Mouse (Mus musculus) thymus, postnatal 36 days (tissue): Measurements from ENCODE around the gene Ldhb.
A peak's percentile ranks its signal among the peaks of the same experiment; 100 is the strongest.

Experiments
- DNase-seq, 2 experiments: peaks; one replicate each; pipeline ENCODE4 v3.0.0; 2022; ENCODE audit warnings: mixed read lengths in 2 of 2

The Ldhb gene

DNA sequence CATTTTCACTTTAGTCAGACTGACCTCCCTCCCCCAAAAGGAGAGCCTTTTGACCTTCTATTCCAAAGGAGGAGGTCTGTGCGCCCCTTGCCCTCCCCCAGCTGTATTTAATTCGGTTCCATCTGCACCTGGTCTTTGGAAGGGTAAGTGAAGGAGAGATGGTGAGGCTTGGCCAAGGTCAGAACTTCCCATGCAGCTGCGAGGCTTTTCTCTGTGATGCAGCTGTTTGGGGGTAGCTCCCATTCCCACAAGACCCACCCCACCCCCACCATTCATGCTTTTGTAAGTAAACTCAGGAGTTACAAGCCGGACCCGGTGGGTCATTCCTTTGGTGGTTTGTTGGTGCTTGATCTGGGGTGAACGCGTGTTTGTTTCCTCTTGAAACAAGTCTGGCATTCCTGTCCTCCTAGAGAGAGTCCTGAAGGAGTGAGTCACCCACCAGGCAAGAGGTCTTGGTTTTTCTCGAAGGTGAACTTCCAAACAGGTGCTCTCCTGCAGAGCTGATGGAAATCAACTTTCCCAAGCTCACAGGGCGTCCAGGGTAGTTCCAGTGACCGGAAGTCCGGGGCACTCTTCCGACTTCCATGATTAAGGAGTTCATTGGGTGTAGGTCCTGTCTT is 3.9 kb upstream of the Ldhb start:
- DNase-seq: peak; percentile 22 to 49

DNA sequence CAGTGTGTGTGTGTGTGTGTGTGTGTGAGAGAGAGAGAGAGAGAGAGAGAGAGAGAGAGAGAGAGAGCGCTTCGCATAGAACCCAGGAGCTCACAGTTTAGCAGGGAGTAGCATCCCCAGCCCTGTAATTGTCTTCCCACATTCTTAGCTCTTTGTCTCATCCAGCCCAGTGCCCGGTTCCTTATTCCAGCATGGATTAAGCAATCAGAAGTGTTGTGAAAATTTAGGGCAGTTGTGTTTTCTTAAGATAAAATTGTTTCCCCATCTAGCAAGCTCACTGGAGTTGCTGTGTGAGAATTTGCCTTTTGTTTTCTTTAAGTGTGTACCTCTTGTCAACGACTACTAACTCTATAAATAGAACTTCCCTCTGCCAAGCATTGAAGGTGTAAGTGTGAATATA is 906 bp upstream of the Ldhb start:
- no peak for DNase-seq

DNA sequence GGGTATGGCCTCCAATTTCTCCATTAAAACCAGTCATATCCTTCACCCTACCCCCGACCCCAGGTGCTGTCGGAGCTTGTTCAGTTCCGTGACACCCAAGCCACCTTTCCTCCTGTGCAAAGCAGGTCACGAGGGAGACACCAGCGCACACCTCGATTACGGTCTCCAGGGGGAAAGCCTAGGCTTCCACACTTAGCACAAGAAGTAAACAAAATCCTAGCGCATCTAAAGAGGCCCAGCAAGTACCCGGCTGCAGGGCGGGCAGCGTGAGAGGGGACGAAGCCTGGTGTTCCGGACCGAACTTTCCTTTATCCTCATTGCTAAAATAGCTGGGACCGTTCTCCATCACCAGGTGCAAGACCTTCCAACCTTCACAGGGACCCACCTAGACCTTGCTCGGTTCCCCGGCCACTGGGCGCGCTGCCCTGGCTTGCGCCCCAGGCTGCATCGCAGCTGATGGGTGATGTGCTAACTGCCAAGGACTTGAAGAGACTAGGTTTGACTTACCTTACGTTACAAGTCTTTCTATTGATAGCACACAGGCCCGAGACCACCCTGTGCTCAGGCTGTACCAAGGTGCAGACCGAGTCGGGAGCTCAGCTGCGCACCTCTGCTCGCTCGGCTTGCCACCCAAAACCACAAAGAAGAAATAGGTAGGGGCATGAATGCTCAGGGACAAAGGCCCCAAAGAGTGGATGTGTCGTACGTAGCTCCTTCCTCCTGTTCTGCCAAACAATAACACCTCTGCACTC is 548 bp downstream of the Ldhb start:
- DNase-seq: peak in 1 of 2 experiments; percentile 65

DNA sequence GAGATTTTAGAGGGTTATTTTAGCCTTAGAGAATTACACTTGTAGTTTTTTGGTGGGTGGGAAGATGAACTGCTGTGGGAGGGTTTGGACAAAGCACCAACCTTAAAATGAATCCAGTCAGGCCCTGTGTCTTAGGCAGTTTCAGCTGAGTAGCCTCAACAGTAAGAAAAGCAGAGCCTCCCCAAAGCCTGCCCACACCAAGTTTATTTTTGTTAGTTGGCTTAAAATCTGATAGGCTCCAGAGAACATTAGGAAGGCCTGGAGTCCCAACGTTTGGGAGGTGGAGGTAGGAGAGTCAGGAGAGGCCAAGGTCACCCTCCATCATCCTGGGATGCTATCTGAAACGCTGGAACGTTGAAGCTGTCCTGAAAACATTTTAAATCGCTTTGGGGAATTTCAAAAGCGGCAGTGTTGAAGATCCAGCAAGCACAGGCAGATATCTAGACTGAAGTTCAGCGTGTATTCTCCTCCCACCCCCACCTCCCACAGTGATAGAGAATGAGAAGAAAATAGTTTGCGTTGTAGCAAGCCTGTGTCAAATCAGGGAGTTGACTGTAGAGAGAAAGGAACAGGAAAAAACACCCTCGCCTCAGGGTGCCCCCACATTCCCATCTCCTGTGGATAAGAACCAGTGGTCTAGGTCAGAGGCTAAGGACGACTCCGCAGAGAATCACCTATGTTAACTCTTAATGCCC is 1.3 kb downstream of the Ldhb start:
- no peak for DNase-seq

DNA sequence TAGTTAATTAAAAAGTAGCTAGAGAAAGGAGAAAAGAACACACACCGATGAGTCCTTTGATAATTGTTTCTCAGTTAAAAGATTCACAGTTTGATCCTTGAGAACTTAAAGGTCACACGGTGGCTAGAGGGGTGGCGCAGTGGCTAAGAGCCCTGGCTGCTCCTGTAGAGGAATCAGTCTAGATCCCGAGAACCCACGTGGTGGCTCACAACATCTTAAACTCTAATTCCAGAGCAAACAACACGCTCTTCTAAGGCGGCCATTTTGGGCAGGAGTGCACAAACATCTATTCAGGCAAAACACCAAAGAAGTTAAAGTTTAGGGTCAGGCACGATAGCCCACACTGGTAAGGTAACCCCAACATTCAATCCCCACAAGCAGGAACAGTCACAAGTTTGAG is 4.2 kb downstream of the Ldhb start:
- DNase-seq: no peak

DNA sequence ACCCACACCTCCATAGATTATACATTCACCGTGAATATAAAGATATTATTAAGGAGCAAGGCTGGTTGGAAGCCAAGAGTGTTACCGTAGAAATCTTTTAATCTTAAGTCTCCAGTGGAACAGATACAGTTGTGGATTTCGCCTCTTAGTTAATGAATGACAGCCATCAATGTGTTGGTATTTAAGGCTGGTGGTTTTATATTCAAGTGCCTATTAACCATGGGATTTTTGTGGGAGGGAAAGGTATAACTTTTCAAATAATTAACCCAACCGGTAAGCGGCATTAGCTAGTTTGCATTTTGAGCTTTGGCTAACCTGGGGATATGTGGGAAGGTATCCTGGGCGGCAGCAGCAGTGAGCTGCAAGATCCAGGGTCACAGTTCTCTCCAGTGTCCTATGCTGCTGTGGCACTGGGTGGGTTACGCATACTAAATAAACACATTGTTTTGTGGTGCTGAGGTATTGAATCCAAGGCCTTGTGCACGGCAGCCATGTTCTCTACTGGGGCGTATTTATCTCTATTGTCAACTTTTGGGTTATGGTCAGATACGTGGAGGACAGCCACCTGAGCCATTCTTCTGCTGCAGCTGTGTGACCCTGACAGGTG is 5.1 kb downstream of the Ldhb start:
- no peak for DNase-seq

DNA sequence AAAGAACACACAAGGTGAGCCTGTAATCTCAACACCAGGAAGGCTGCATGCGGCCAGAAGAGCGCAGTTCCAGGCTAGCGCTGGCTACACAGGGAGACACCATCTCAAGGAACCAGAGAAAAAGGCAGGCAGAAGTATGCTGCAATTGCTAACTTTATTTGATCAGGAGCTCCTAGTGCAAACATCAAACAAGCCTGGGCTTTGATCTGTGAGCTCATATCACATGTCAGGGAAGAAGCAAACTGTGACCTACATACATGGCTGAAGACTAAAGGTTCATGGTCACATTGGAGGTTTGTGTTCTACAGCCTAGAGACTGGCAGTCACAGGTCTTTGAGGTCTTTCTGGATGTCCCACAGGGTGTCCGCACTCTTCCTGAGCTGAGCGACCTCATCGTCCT is 17.6 kb downstream of the Ldhb start:
- peak; percentile 32 to 49 for DNase-seq

DNA sequence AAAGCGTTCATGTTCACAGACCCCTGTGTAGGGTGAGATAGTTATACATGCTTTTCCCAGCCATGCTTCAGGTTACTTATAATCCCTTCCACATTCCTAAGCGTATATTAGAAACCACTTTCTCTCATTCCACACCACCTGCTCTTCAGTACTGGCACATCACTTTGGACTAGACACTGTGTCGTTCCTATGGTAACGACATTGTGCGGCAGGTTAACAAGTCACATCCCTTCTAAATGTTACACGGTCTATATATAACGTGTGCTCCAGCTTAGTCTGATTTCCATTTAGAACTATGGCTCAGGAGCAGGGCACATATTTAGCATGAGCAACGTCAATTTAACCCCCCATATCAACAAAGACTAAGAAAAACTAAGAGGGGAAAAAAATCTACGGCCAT is 20.1 kb downstream of the Ldhb start:
- no peak for DNase-seq

DNA sequence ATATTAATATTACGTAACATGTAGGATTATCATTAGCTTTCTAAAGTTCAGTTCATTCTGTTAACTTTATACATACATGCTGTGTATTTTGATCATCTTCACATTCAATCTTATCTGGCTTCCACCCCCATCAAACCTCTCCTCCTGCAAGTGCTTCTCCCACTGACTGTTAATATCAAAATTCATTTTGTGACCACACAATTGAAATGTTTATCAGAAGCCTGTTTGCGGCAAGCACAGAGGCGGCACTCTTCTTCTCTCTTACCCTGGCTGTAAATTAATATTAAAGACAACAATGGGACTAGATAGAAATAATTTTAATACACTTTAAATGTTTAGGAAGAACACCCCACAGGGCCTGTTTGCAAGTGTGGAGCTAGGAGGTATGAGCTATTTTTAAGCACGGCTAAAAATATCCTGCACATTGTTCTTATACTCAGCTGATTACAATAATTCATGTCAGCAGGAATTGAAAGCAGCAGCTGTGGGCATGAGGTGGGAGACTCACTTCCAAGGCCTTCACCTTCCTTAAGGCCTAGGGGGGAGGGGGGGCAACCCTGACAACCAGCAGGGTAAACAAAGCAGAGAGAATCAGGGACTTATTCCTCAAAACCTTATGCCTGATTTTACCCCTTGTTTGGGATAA is 22.2 kb downstream of the Ldhb start:
- no peak for DNase-seq

DNA sequence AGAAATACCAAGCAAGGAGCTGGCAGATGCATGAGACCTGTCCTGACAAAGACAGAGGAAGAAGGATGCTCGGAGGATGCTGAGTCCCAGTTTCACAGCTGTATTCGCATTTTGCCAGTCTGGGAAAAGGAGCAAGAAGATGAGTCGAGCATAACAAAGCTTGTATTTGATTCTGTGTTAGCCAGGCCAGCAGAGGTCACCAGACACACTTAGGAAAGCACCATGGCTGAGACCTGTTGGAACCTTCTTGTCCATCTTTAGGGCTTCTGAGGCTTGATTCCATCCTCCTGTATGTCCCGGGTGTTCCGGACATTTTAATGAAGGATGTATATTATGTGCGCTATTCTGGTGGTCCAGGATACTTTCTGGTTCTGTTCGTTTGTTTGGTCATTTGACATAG is 30.5 kb downstream of the Ldhb start:
- DNase-seq: peak in 1 of 2 experiments; percentile 22

DNA sequence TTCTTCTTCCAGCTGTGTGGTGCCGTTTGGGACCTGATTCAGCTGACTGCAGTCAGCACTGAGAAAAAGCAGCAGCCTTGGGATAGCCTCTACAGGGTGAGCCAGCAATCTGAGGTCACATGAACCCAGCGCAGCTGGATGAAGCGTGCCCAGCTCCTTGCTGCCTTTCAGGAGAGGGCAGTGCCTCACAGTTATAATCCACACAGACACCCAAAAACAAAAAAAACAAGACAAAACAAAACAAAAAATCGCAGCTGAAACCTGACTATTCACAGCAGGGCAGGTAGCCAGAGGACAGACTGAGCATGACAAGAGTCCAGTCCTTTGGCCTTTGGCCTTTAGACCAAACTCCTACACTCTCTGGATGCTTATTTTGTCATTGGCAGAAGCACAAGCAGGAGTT is 35.0 kb downstream of the Ldhb start, which contains the start of gene Gys2:
Gene Gys2 (minus strand): TSS at position 309 of the 403 bp plus-strand sequence.
- DNase-seq: no peak

DNA sequence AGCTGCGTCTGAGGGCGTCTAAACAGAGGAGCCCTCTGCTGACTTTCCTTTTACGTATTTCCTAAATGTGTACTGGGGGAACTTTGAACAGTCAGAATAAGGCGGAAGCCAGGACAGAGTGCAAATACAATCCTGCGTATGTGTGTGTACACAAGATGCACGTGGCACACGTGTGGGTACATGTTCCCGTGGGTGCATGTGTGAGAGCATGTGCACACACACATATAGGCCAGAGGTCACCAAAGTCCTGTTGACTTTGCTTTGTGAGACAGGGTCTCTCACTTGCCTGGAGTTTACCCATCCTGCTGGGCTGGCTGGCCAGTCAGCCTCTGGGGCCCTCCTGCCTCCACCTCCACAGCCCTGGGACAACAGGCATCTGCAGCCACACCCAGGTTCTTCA is 36.6 kb downstream of the Ldhb start:
- no peak for DNase-seq

DNA sequence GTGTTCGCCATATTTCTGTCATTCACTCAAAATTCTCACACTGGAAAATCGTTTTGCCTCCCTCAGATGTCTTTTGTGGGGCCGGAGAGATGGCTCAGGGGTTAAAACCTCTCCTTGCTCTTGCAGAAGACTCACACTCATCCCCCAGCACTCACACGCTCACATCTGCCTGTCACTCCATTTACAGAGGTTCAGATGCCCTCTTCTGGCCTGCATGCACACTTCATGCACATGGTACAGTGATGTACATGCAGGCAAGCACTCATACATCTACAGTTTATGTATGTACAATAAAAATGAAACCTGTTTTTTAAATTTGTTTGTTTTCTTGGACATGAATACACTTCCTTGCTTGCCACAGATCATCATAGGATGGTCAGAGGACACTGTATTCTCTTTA is 38.2 kb downstream of the Ldhb start:
- peak; percentile 32 to 55 for DNase-seq

DNA sequence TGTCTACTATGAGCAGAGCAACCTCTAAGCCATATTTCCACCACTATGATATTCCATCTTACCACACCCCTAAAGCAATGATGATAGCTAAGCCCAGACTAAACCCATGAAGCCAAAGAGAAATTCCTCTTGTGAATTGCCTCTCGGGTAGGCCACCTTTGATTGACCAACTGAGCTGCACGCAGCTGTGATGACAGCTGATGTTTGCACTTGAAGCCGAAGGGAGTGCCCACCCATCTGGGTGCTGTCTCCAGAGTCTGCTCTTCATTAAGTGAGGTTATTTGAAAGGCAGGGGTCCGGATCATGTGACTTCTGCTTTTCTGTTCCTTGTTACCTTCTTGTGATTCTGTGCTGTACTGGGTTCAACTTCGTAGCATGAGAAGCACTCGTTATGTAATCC is 45.6 kb downstream of the Ldhb start:
- no peak for DNase-seq

DNA sequence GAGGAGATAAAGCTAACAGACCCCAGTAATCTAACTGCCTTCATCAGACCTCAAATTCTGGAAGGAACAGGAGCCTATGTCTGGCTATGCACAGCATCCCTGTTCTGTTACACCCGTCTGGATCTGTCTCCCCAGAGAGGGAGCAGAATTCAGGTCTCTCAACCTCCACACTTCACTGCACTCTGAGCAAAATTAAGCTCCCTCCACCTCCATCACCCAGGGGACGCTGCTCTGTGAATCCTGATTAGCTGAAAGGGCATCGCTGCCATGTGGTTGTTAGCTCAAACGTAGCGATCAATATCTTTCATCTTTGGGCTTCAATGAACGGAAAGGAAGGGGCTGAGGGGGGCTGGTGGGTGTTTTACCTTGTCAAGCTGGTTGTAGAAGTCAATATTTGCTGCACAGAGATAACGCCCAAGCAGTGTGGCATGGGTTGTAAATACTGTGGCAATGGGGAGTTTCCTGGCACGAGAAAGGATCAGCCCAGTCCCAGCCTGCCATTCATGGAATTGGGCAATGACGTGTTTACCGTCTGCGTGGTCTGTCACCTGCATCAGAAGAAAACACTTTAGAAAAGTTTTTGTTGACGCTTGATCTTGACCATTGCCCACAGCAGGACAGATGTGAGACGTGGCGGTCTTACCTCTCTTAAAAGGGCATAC is 48.6 kb downstream of the Ldhb start:
- no peak for DNase-seq

DNA sequence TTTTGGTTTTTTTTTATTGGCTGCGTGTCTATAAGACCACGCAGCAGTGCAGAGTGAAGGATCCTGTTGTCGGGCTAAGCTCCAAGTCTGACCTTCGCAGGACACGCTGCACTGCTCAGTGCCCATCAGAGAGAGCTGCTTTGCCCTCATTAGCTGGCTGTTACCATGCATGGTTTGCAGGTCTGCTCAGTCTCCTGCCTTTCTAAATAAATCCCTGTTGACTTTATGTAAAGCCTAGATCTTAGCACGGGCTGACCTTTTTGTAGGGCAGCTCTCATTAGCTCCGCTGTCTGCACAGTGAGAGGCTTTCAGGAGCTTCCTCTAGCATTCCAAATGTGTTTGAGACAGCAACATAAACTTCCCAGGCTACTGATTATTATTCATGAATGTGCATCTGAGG is 49.7 kb downstream of the Ldhb start:
- DNase-seq: no peak

DNA sequence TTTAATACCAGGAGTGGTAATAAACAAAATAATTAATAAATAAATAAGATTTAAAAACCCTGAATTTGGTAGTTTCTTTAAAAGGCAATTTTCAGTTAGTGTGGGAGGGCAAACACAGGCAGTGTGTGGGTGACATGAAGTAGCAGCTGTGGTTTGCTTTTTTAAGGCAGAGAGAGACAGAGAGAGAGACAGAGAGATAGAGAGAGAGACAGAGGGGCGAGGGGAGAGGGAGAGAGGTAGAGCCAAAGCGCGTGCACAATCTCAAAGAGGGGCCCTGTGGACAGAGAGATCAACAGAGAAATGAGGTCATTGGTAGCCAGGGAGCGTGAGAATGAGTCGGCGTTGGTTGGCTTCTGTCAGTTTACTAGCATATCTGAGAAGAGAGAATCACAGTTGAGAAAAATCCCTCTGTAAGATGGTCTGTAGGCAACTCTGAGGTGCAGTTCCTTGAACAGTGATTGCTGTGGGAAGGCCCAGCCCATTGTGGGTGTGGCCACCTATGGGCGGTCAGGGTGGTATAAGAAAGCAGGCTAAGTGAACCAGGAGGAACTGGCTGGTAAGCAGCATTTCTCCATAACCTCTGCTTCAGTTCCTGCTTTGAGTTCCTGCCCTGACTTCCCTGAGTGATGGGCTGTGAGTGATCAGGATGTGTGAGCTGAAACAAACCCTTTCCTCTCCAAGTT is 52.3 kb downstream of the Ldhb start:
- DNase-seq: peak in 1 of 2 experiments; percentile 24

DNA sequence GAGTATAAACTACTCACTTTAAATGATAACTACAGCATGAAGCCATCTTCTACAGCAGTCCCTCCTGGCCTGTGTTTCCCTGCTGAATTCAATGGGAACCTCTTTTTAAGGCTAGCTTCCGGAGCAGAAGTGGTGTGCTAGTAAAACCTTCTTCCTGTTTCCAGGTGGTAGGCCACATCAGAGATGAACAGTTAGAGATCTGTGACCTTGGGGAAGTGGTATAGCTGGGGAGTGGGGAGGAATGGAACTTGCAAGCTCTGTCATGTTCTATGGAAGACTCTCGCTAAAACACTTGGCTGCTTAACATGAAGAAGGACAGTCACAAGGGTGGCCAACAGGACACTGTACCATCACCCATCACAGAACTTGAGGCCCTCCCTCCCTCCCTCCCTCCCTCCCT is 54.4 kb downstream of the Ldhb start:
- DNase-seq: peak; percentile 31 to 35

DNA sequence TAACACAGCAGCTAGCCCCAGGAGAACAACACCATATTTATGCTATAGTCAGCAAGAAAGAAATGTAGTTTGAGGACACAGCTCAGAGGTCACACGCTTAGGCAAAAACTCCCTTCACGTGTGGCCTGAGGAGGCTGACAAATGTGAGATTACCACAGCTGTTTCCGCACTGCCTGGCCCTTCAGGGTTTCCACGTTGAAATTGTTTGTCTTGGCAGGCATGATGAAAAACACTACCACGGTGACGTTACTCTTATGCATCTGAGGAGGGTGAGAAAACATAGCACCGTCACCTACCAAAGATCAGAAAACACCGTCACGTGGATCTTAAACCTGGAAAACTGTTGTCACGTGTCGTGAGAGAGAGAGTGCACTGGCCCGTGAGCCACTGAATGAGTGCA is 56.4 kb downstream of the Ldhb start:
- DNase-seq: no peak
